Comparison of ENCODE assay signal across 16 mouse cellular contexts in the genomic region with DNA sequence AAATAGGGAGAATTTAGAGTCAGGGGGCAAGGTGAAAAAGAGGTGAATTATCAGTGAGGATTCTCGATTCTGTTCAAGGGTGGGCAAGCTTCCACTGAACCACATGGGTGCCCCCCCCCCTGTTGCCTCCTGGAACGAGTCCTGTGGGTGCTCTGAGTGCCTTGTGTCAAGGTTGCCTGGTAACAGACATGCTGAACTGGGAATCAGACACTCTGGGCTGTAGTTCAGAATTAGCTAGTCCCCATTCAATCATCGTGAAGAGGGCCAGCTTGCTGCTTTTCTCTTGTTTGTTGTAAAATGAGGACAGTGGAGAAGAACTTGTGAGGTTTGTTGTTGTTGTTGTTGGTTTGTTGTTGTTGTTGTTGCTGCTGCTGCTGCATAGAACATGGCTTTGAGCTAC.
DNase-seq lines count a peak whose midpoint lies in the region; ATAC-seq and TF ChIP-seq lines count a peak whose summit lies in the region.
"Had no signal": no experiment of that assay in that cellular context is flagged by ENCODE, and none has a peak within 500 bp of the region (broad histone marks: within the 10 kb centered on the region; RNA-seq: fewer than 3 reads in every experiment).

No protein-coding gene starts in this region.

- no peak overlapping the region for H3K4me2 ChIP-seq in neural tube, embryonic 14.5 days (ENCODE audit: low read depth, low read length)
- H3K4me2 ChIP-seq in forebrain, postnatal 0 days (ENCODE audit: low read depth): no peak overlapping the region
- H3K4me2 ChIP-seq in midbrain, embryonic 15.5 days: no peak overlapping the region
- H3K4me2 ChIP-seq: embryonic facial prominence, embryonic 15.5 days had no signal

- ATAC-seq in neural tube, embryonic 14.5 days (ENCODE audit: low read depth): peak; percentile 73; the same call in 1 of the 2 replicates
- ATAC-seq in forebrain, postnatal 0 days: peak; percentile 89
- peak; percentile 65; the same call in 1 of the 2 replicates for ATAC-seq in midbrain, embryonic 15.5 days (replicated peaks)
- ATAC-seq in megakaryocyte progenitor cell, adult 5-6 weeks (replicated peaks; ENCODE audit: poor library complexity): no peak

- no peaks in the 10 kb centered on the region for H3K9me3 ChIP-seq in heart, embryonic 10.5 days
- no peaks in the 10 kb centered on the region for H3K9me3 ChIP-seq in neural tube, embryonic 14.5 days (ENCODE audit: control insufficient read depth, low read length)
- no peaks in the 10 kb centered on the region for H3K9me3 ChIP-seq in forebrain, postnatal 0 days (ENCODE audit: low read length)
- H3K9me3 ChIP-seq in midbrain, embryonic 15.5 days: no peaks in the 10 kb centered on the region
- H3K9me3 ChIP-seq: embryonic facial prominence, embryonic 15.5 days; limb, embryonic 10.5 days had no signal

- WGBS in heart, embryonic 10.5 days: 59% methylated on average over 3 of the region's 3 CpGs
- WGBS in neural tube, embryonic 14.5 days: 29% methylated on average over 3 of the region's 3 CpGs
- 28% methylated on average over 3 of the region's 3 CpGs for WGBS in forebrain, postnatal 0 days
- 33% methylated on average over 3 of the region's 3 CpGs for WGBS in midbrain, embryonic 15.5 days

- no peaks in the 10 kb centered on the region for H3K27me3 ChIP-seq in heart, embryonic 10.5 days (ENCODE audit: insufficient read depth, poor library complexity, severe bottlenecking)
- H3K27me3 ChIP-seq in neural tube, embryonic 14.5 days (ENCODE audit: control insufficient read depth, insufficient read depth, low read length): no peaks in the 10 kb centered on the region
- no peaks in the 10 kb centered on the region for H3K27me3 ChIP-seq in forebrain, postnatal 0 days (ENCODE audit: insufficient read depth, low read length)
- H3K27me3 ChIP-seq in midbrain, embryonic 15.5 days (replicated peaks): no peaks in the 10 kb centered on the region
- H3K27me3 ChIP-seq: embryonic facial prominence, embryonic 15.5 days had no signal

- H3K27ac ChIP-seq in heart, embryonic 10.5 days: no peak overlapping the region
- no peak overlapping the region for H3K27ac ChIP-seq in neural tube, embryonic 14.5 days (ENCODE audit: low read depth, low read length)
- H3K27ac ChIP-seq in forebrain, postnatal 0 days (ENCODE audit: low read depth, low read length): no peak overlapping the region
- H3K27ac ChIP-seq in midbrain, embryonic 15.5 days: no peak overlapping the region
- H3K27ac ChIP-seq: embryonic facial prominence, embryonic 15.5 days; limb, embryonic 10.5 days; liver, embryonic 14.5 days had no signal

- no peak overlapping the region for H3K9ac ChIP-seq in neural tube, embryonic 14.5 days (replicated peaks; ENCODE audit: low read depth, low read length)
- H3K9ac ChIP-seq in forebrain, postnatal 0 days: no peak overlapping the region
- no peak overlapping the region for H3K9ac ChIP-seq in midbrain, embryonic 15.5 days
- H3K9ac ChIP-seq: embryonic facial prominence, embryonic 15.5 days; liver, embryonic 14.5 days had no signal

- peak; percentile 2 to 3 for DNase-seq in heart, postnatal 14 days
- no peak for DNase-seq in heart, embryonic 10.5 days (ENCODE audit: low spot score)
- DNase-seq in neural tube, embryonic 10.5 days (ENCODE audit: extremely low spot score, low spot score): no peak
- peak; percentile 36 for DNase-seq in forebrain, postnatal 0 days
- DNase-seq in natural killer cell, adult 2 months (ENCODE audit: low spot score in 2 of 2): no peak
- DNase-seq: cerebellum, adult 11-12 months; kidney, adult 2 months; kidney, postnatal 36 days; right cerebral cortex, postnatal 25 days; thymus, postnatal 14 days had no signal

- intact Hi-C loops in heart, postnatal 14 days (cut with DNase I): no loop called here

- H3K4me1 ChIP-seq in heart, embryonic 10.5 days: no peaks in the 10 kb centered on the region
- H3K4me1 ChIP-seq in neural tube, embryonic 14.5 days (ENCODE audit: control insufficient read depth, insufficient read depth, low read length): no peaks in the 10 kb centered on the region
- H3K4me1 ChIP-seq in forebrain, postnatal 0 days (ENCODE audit: insufficient read depth): no peaks in the 10 kb centered on the region
- no peaks in the 10 kb centered on the region for H3K4me1 ChIP-seq in midbrain, embryonic 15.5 days
- H3K4me1 ChIP-seq: embryonic facial prominence, embryonic 15.5 days; limb, embryonic 10.5 days had no signal

- TF ChIP-seq CTCF in forebrain, postnatal 0 days (IDR thresholded peaks at IDR 0.05; ENCODE audit: low read depth): no peak

- H3K36me3 ChIP-seq in heart, embryonic 10.5 days: 0 out of 2 replicates have a peak, but pooled peaks cover 5% of the 10 kb centered on the region
- H3K36me3 ChIP-seq in neural tube, embryonic 14.5 days (ENCODE audit: control insufficient read depth, insufficient read depth, low read length): no peaks in the 10 kb centered on the region
- no peaks in the 10 kb centered on the region for H3K36me3 ChIP-seq in forebrain, postnatal 0 days (ENCODE audit: insufficient read depth)
- no peaks in the 10 kb centered on the region for H3K36me3 ChIP-seq in midbrain, embryonic 15.5 days (replicated peaks)
- H3K36me3 ChIP-seq: embryonic facial prominence, embryonic 15.5 days; limb, embryonic 10.5 days had no signal

- no peak overlapping the region for H3K4me3 ChIP-seq in heart, embryonic 10.5 days
- no peak overlapping the region for H3K4me3 ChIP-seq in neural tube, embryonic 14.5 days (ENCODE audit: low read depth, low read length)
- no peak overlapping the region for H3K4me3 ChIP-seq in forebrain, postnatal 0 days (ENCODE audit: low read depth, low read length)
- no peak overlapping the region for H3K4me3 ChIP-seq in midbrain, embryonic 15.5 days
- H3K4me3 ChIP-seq: embryonic facial prominence, embryonic 15.5 days; limb, embryonic 10.5 days had no signal

Comparison
In these comparisons a context has a peak if more than half of its experiments do, and no peak if none do; other contexts are left out.
1. DNase-seq: peak in heart, postnatal 14 days (2 of 2) and forebrain, postnatal 0 days (single experiment); none in heart, embryonic 10.5 days (single experiment), neural tube, embryonic 10.5 days (single experiment) and natural killer cell, adult 2 months (0 of 2).